Mouse (Mus musculus) kidney, adult 2 months (tissue): ENCODE measurements around the gene L3mbtl4. TPM values are rescaled to one million over a fixed set of nuclear protein-coding genes. Genes with fewer than 3 reads are reported as not detected.

ENCODE experiments used
- DNase-seq: peaks from one replicate; pipeline ENCODE4 v3.0.0; 2021
- H3K27ac ChIP-seq: fragments of 200-500 bp; 2 replicates; pipeline ENCODE4 v1.5.1; 2012; ENCODE audit warnings: low read depth, low read length, control low read depth, inconsistent platforms; ENCODE audit not compliant: insufficient read depth
- H3K27me3 ChIP-seq: fragments of 200-500 bp; replicated peaks from 2 replicates; pipeline ENCODE4 v1.6.1; 2012; ENCODE audit warnings: mild to moderate bottlenecking, moderate library complexity, low read length, inconsistent platforms; ENCODE audit not compliant: control insufficient read depth, insufficient read depth
- H3K36me3 ChIP-seq: fragments of 200-500 bp; 2 replicates; pipeline ENCODE4 v1.6.1; 2012; ENCODE audit warnings: mild to moderate bottlenecking, moderate library complexity, low read length, inconsistent platforms; ENCODE audit not compliant: control insufficient read depth, insufficient read depth
- H3K4me1 ChIP-seq: fragments of 200-500 bp; 2 replicates; pipeline ENCODE4 v1.6.1; 2011; ENCODE audit warnings: low read length; ENCODE audit not compliant: control insufficient read depth, insufficient read depth
- H3K4me3 ChIP-seq: fragments of 200-500 bp; 2 replicates; pipeline ENCODE4 v1.5.1; 2011; ENCODE audit warnings: mild to moderate bottlenecking, low read depth, low read length, control low read depth; ENCODE audit not compliant: insufficient read depth
- CTCF ChIP-seq: fragments of 200-500 bp; conservative IDR thresholded peaks from 2 replicates; pipeline ENCODE4 v1.5.1; 2011; ENCODE audit warnings: low read depth, mild to moderate bottlenecking, control low read depth, low read length, moderate library complexity, mixed read lengths; ENCODE audit not compliant: insufficient read depth, insufficient read length
- POLR2A ChIP-seq: fragments of 200-500 bp; IDR thresholded peaks from one replicate; pipeline ENCODE4 v1.6.1; 2011; ENCODE audit warnings: low read depth, low read length, control low read depth
- whole genome bisulfite sequencing: fragments of 180-500 bp; shearing (Covaris S2); methylation state at CpG from one replicate; pipeline ENCODE4 v1.1.7; 2018; 5-methylcytosine and 5-hydroxymethylcytosine counted together
- polyA plus RNA-seq: library from polyadenylated mRNA; depleted of rRNA; stranded (reverse); fragments of >200 nt; gene quantifications from 2 replicates; pipeline ENCODE4 v1.2.3, GENCODE M21; 2012

Gene L3mbtl4
- polyA plus RNA-seq, 1 experiment: 0.36 TPM

DNA sequence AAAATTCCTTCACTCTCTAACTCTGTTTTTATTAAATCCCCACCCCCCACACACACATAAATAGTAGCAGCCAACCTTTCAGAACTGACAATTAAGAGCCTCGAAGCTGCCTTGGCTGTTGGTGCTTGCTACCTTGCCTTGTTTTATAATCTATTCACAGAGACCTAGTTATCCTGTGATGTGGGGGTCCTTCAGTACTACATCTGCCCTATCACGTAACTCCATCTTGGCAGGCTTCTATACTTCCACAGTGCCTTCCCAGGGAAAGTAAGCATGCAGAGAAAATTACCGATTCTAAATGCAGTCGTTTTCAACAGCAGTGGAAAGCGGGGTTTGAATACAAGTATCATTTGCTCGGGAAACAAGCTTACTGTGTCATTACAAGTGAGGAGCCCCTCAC is 476.9 kb downstream of the L3mbtl4 start:
- Histone ChIP-seq H3K27ac (no peak overlapping the region), H3K36me3 (no peaks in the 10 kb centered on the region), H3K4me3 (no peak overlapping the region), H3K27me3 (no peaks in the 10 kb centered on the region), H3K4me1 (no peaks in the 10 kb centered on the region)
- no peak for TF ChIP-seq POLR2A
- TF ChIP-seq CTCF: no peak
- DNase-seq: no peak
- WGBS: 57% methylated on average over 6 of the region's 6 CpGs

DNA sequence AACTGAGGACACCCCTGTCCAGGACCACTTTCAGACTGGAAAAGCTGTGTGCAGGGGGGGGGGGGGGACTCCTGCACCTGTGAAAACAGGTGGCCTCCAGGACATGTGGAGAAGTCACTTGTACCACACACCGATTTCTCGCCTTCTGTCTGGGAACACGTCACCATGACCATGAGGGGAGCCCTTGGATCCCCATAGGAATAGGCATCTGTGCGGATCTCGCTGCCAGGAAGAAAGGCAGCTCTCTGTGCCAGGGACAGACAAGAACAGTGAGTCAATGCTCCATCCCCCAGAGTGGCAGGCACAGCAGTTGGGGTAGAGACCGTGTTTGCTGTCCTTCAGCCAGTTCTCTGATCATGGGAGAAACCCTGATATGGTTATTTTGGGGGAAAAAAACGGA is 479.5 kb downstream of the L3mbtl4 start:
- no peaks in the 10 kb centered on the region for H3K27me3 ChIP-seq
- DNase-seq: no peak
- no peaks in the 10 kb centered on the region for H3K36me3 ChIP-seq
- TF ChIP-seq POLR2A (no peak), CTCF (no peak)
- no peak overlapping the region for H3K27ac ChIP-seq
- H3K4me3 ChIP-seq: no peak overlapping the region
- no peaks in the 10 kb centered on the region for H3K4me1 ChIP-seq
- 80% methylated on average over 7 of the region's 7 CpGs for whole genome bisulfite sequencing

DNA sequence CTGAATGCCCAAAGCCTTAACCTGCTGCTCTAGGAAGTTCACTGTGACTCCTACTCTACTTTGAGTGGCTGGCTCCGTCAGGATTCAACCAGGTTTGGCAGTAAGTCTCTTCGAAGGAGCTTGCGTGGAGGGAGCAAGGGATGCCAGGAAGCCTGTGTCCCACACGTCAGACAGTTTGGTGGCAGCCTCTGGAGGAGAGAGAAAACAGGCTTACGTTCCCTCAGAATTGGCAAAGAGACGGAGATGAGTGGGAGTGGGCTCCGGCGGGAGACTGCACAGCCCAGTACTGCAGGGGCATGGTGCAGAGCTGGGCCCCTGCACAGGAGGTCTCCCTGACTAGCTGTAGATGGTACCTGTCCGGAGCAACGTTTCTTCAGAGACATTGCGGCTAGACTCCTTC is 481.2 kb downstream of the L3mbtl4 start:
- Histone ChIP-seq H3K27ac (no peak overlapping the region), H3K4me1 (no peaks in the 10 kb centered on the region), H3K27me3 (no peaks in the 10 kb centered on the region), H3K4me3 (no peak overlapping the region), H3K36me3 (no peaks in the 10 kb centered on the region)
- TF ChIP-seq POLR2A (no peak), CTCF (no peak)
- 86% methylated on average over 11 of the region's 11 CpGs for WGBS
- no peak for DNase-seq

DNA sequence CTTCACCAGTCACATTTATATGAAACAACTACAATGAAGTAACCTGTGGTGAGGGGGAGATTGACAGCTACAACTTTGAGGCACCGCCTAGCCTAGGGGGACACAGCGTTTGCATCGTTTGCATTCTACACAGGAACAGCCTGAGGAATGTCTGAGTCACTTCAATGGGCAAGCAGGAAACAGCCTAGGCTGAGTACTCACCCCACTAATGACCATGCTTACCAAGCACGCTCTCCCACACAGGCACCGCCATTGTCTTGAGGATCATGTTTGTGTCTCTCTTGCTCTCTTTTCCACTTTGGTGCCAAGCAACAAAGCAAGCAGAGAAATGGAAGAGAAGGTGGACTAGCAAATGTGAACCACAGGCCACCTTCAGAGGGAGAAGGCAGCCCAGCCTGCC is 484.8 kb downstream of the L3mbtl4 start:
- DNase-seq: no peak
- H3K27ac ChIP-seq: no peak overlapping the region
- H3K27me3 ChIP-seq: no peaks in the 10 kb centered on the region; the same call in 1 of the 2 replicates
- no peak overlapping the region for H3K4me3 ChIP-seq
- 48% methylated on average over 5 of the region's 5 CpGs for WGBS
- no peaks in the 10 kb centered on the region for H3K4me1 ChIP-seq
- no peaks in the 10 kb centered on the region for H3K36me3 ChIP-seq
- TF ChIP-seq CTCF (no peak), POLR2A (no peak)

DNA sequence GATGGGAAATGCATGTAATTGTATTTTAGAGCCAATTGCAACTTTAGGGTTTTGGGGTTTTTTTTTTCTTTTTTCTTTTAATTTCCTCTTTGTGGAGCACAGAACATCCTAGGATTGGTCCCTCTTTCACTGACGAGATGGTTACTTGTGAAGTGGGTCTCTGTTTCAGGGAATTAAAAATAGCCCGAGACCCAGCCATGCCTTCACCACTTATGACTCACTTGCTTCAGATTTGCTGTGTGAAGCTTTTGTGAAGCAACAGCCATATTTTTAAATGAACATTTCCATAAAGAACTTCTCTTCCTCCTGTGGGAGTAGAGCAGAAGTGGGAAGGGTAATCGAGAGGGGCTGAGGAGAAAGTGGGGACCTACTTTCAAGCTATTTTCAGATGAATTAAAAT is 485.3 kb downstream of the L3mbtl4 start:
- Histone ChIP-seq H3K27me3 (no peaks in the 10 kb centered on the region; the same call in 1 of the 2 replicates), H3K27ac (no peak overlapping the region), H3K4me3 (no peak overlapping the region), H3K36me3 (no peaks in the 10 kb centered on the region), H3K4me1 (no peaks in the 10 kb centered on the region)
- 80% methylated on average over 3 of the region's 3 CpGs for WGBS
- no peak for DNase-seq
- no peak for TF ChIP-seq CTCF
- no peak for TF ChIP-seq POLR2A

DNA sequence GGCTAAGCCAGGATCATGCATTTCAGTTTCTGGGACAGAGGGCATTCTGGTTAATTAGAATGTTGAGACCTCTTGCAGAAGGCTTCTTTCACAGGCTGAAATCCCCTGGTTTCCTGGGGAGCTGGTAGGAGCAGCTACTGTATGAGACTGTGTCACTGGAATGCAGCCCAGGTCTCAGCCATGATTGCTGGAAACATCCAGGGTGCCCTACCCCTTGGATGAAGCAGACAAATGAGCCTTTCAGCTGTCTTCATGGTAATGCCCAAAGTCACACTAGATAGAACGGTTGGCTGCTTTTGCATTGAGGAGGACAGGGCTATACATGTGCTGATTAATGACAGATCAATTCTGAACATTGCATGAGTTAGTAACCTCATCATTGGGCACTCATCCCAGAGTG is 486.4 kb downstream of the L3mbtl4 start:
- no peaks in the 10 kb centered on the region for H3K4me1 ChIP-seq
- H3K36me3 ChIP-seq: no peaks in the 10 kb centered on the region
- no peak overlapping the region for H3K27ac ChIP-seq
- no peak for DNase-seq
- TF ChIP-seq POLR2A (no peak), CTCF (no peak)
- WGBS: 83% methylated on average over 1 of the region's 1 CpGs
- no peak overlapping the region for H3K4me3 ChIP-seq
- H3K27me3 ChIP-seq: no peaks in the 10 kb centered on the region; the same call in 1 of the 2 replicates

DNA sequence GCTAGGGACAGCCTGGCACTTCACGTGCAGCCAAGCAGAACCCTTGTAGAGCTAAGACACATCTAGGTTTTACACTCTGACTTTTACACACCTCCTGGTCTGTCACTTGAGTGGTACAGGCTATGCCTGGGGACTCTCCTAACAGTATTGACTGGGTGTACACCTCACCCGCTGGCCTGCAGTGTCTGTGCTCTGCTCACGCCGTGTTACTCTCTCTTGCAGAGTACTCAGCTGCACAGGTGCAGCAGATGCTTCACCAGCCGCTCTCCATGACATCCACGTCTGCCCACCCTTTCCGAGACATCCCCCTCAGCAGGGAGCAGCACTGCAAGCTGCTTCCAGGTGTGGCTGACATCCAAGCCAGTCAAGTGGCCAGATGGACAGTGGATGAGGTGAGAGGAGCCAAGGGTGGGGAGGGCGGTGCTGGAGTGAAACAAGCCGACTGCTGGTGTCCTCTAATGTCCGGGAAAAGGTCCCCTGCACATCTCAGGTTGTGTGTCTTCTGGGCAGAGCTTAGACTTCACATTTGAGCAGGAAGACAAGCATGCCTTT is 490.8 kb downstream of the L3mbtl4 start:
- Histone ChIP-seq H3K27ac (no peak overlapping the region), H3K36me3 (no peaks in the 10 kb centered on the region)
- 79% methylated on average over 10 of the region's 10 CpGs for WGBS

DNA sequence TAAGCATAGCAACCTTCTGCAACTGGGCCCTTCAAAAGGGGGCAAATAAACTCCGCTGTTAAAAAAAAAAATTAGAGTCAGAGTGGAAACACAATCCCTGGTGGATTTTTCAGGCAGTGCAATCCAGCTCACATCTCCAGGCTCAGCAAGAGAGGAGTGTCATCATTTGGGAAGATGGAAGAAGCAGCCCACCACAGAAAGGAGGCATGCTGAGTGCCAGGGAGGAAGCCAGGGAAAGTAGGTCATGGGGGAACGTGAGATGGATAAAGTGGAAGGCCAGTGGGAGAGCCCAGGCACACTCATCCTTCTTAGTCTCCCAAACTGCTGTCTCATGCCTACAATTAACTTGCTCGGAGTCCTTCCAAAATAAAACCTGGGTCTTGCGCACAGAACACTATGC is 496.0 kb downstream of the L3mbtl4 start:
- Histone ChIP-seq H3K27me3 (no peaks in the 10 kb centered on the region), H3K4me1 (no peaks in the 10 kb centered on the region), H3K36me3 (no peaks in the 10 kb centered on the region), H3K4me3 (no peak overlapping the region), H3K27ac (no peak overlapping the region)
- TF ChIP-seq POLR2A (no peak), CTCF (no peak)
- WGBS: 73% methylated on average over 4 of the region's 4 CpGs
- DNase-seq: no peak

More for the DNA sequence above, 490.8 kb downstream of the L3mbtl4 start:
- Histone ChIP-seq H3K4me1 (no peaks in the 10 kb centered on the region), H3K27me3 (no peaks in the 10 kb centered on the region; the same call in 1 of the 2 replicates), H3K4me3 (no peak overlapping the region)
- TF ChIP-seq CTCF (no peak), POLR2A (no peak)
- DNase-seq: no peak
